Mouse (Mus musculus): ENCODE results near the gene Unc13d. TPM values are rescaled to one million over a fixed set of nuclear protein-coding genes. Genes with fewer than 3 reads are reported as not detected.
"Not testable (repeated sequence)": the region's sequence is repeated elsewhere in the genome, so short reads cannot be mapped to it uniquely, and the experiment has no call there.

The Unc13d gene
- total RNA-seq, 1 experiment from 2014 or later, result 0.74 TPM

GRCm38 (mm10) chr11:116022256-116022780, 55.4 kb downstream of the Unc13d start:
- no peak for DNase-seq

GRCm38 (mm10) chr11:116021328-116022220, 56.2 kb downstream of the Unc13d start:
- DNase-seq, result no peak

GRCm38 (mm10) chr11:116020519-116020922, 57.2 kb downstream of the Unc13d start:
- DNase-seq, result no peak

GRCm38 (mm10) chr11:116019976-116020411, 57.8 kb downstream of the Unc13d start:
- DNase-seq, result peak; percentile 45

GRCm38 (mm10) chr11:116019360-116019791, 58.4 kb downstream of the Unc13d start:
- no peak for DNase-seq

- DNase-seq, result not testable (repeated sequence)
Observed at GRCm38 (mm10) chr11:116018867-116019266, 58.9 kb downstream of the Unc13d start.

- peak; percentile 62 for DNase-seq
Observed at GRCm38 (mm10) chr11:116018106-116018505, 59.7 kb downstream of the Unc13d start.

GRCm38 (mm10) chr11:116014821-116015220, 62.9 kb downstream of the Unc13d start:
- no peak for DNase-seq

GRCm38 (mm10) chr11:116012262-116012947, 65.4 kb downstream of the Unc13d start, which contains the start of gene Galk1:
Galk1 (minus strand) TSS chr11:116012719.
- DNase-seq, result peak; percentile 94

Other genes starting within 250 kb of the Unc13d start
- 0.26 TPM in 1 of 2 replicates, not detected in the other for gene Myo15b, start 219.6 kb downstream of the Unc13d start, total RNA-seq (2021)
- 0.82 and 1.3 TPM in 2 replicates for gene Smim5, start 178.0 kb downstream of the Unc13d start, total RNA-seq (2021)
- gene Smim6, start 165.9 kb downstream of the Unc13d start, total RNA-seq (2021), result not detected in 2 replicates
- gene Sap30bp, start 144.7 kb downstream of the Unc13d start, total RNA-seq (2021), result 40.9 and 42.9 TPM in 2 replicates
- gene Recql5, start 144.5 kb downstream of the Unc13d start, total RNA-seq (2021), result 18.3 and 22.3 TPM in 2 replicates
- gene Itgb4, start 103.3 kb downstream of the Unc13d start, total RNA-seq (2021), result 3.6 and 4.4 TPM in 2 replicates
- gene Galk1, start 65.2 kb downstream of the Unc13d start, total RNA-seq (2021), result 41.5 and 51.9 TPM in 2 replicates
- gene H3f3b, start 50.0 kb downstream of the Unc13d start, total RNA-seq (2021), result 340 and 347 TPM in 2 replicates
- gene Unk, start 47.6 kb downstream of the Unc13d start, total RNA-seq (2021), result 20.6 and 24.4 TPM in 2 replicates
- 121 and 127 TPM in 2 replicates for gene Wbp2, start 9.0 kb upstream of the Unc13d start, total RNA-seq (2021)
- gene Trim47, start 49.2 kb upstream of the Unc13d start, total RNA-seq (2021), result 19.9 and 23.6 TPM in 2 replicates
- gene Trim65, start 53.2 kb upstream of the Unc13d start, total RNA-seq (2021), result 8.6 and 10.2 TPM in 2 replicates
- 90.7 and 95.0 TPM in 2 replicates for gene Mrpl38, start 60.9 kb upstream of the Unc13d start, total RNA-seq (2021)
- gene Fbf1, start 90.2 kb upstream of the Unc13d start, total RNA-seq (2021), result 28.1 and 31.0 TPM in 2 replicates
- gene Ten1, start 120.9 kb upstream of the Unc13d start, total RNA-seq (2021), result 16.7 and 20.0 TPM in 2 replicates
- 150 and 199 TPM in 2 replicates for gene Acox1, start 121.1 kb upstream of the Unc13d start, total RNA-seq (2021)
- gene Evpl, start 160.1 kb upstream of the Unc13d start, total RNA-seq (2021), result 1.3 and 1.7 TPM in 2 replicates
- gene Srp68, start 196.3 kb upstream of the Unc13d start, total RNA-seq (2021), result 63.1 and 70.4 TPM in 2 replicates
- gene Galr2, start 203.0 kb upstream of the Unc13d start, total RNA-seq (2021), result not detected in 2 replicates
- gene Exoc7, start 229.3 kb upstream of the Unc13d start, total RNA-seq (2021), result 50.5 and 62.8 TPM in 2 replicates

Data from adrenal gland, postnatal 14 days (tissue).